Mouse (Mus musculus) midbrain, embryonic 16.5 days (tissue): ENCODE measurements at regions not wholly inside any gene's neighbourhood (a gene's known extent, or its start where the extent isn't known, plus 50 kb on each side); places are given as distances from the start of the nearest gene placed in this dataset.

Source experiments
- ATAC-seq: fragments of 200-750 bp; cut with Nextera tagmentation; 2 replicates; pipeline ENCODE4 v1.8.0; 2017; ENCODE audit warnings: moderate TSS enrichment
- H3K27ac ChIP-seq: fragments of 300-500 bp; sonication (generic); 2 replicates; pipeline ENCODE4 v1.5.1; 2014; ENCODE audit warnings: mild to moderate bottlenecking, low read length, mixed read lengths
- H3K27me3 ChIP-seq: fragments of 300-500 bp; sonication (generic); 2 replicates; pipeline ENCODE4 v1.6.1; 2014; ENCODE audit warnings: low read depth, low read length, mixed read lengths; ENCODE audit not compliant: control insufficient read depth, insufficient read depth
- H3K36me3 ChIP-seq: fragments of 300-500 bp; sonication (generic); 2 replicates; pipeline ENCODE4 v1.6.1; 2014; ENCODE audit warnings: mild to moderate bottlenecking, low read length, moderate library complexity, mixed read lengths; ENCODE audit not compliant: control insufficient read depth, insufficient read depth
- H3K4me1 ChIP-seq: fragments of 300-500 bp; sonication (generic); 2 replicates; pipeline ENCODE4 v1.6.1; 2014; ENCODE audit warnings: mild to moderate bottlenecking, low read length, mixed read lengths; ENCODE audit not compliant: control insufficient read depth, insufficient read depth
- H3K4me2 ChIP-seq: fragments of 300-500 bp; sonication (generic); 2 replicates; pipeline ENCODE4 v1.6.1; 2014; ENCODE audit warnings: mild to moderate bottlenecking, low read length, mixed read lengths
- H3K4me3 ChIP-seq: fragments of 300-500 bp; sonication (generic); 2 replicates; pipeline ENCODE4 v1.5.1; 2014; ENCODE audit warnings: low read depth, mild to moderate bottlenecking, low read length, moderate library complexity, mixed read lengths
- H3K9ac ChIP-seq: fragments of 300-500 bp; sonication (generic); 2 replicates; pipeline ENCODE4 v1.6.1; 2014; ENCODE audit warnings: low read depth, low read length, mixed read lengths
- H3K9me3 ChIP-seq: fragments of 300-500 bp; sonication (generic); replicated peaks from 2 replicates; pipeline ENCODE4 v1.6.1; 2014; ENCODE audit warnings: mild to moderate bottlenecking, low read length, mixed read lengths; ENCODE audit not compliant: control insufficient read depth, poor library complexity, severe bottlenecking
- WGBS: fragments of 180-500 bp; shearing (Covaris S2); extraction: QIAGEN DNeasy Blood & Tissue Kit; methylation state at CpG from one replicate; pipeline ENCODE4 v1.1.7; 2014; 5-methylcytosine and 5-hydroxymethylcytosine counted together

- H3K27ac ChIP-seq, result no peak overlapping the region
Observed at GRCm38 (mm10) chr1:35975611-35976208, 92.5 kb upstream of the Hs6st1 start.

GRCm38 (mm10) chr1:35976528-35976927 lies 91.7 kb upstream of the Hs6st1 start:
- no peak for ATAC-seq
- no peak overlapping the region for H3K9ac ChIP-seq
- no peak overlapping the region for H3K27ac ChIP-seq
- no peak overlapping the region for H3K4me3 ChIP-seq
- no peak overlapping the region for H3K4me2 ChIP-seq
- H3K36me3 ChIP-seq, result no peaks in the 10 kb centered on the region
- no peaks in the 10 kb centered on the region for H3K9me3 ChIP-seq
- no peaks in the 10 kb centered on the region for H3K4me1 ChIP-seq
- 80% methylated on average over 2 of the region's 2 CpGs for WGBS
- H3K27me3 ChIP-seq, result no peaks in the 10 kb centered on the region

More at GRCm38 (mm10) chr1:35975611-35976208, 92.5 kb upstream of the Hs6st1 start:
- ATAC-seq, result no peak
- Histone ChIP-seq H3K9me3 (no peaks in the 10 kb centered on the region), H3K27me3 (no peaks in the 10 kb centered on the region), H3K4me3 (no peak overlapping the region), H3K4me1 (no peaks in the 10 kb centered on the region), H3K9ac (no peak overlapping the region), H3K36me3 (no peaks in the 10 kb centered on the region), H3K4me2 (no peak overlapping the region)
- WGBS, result 84% methylated on average over 3 of the region's 3 CpGs

DNA sequence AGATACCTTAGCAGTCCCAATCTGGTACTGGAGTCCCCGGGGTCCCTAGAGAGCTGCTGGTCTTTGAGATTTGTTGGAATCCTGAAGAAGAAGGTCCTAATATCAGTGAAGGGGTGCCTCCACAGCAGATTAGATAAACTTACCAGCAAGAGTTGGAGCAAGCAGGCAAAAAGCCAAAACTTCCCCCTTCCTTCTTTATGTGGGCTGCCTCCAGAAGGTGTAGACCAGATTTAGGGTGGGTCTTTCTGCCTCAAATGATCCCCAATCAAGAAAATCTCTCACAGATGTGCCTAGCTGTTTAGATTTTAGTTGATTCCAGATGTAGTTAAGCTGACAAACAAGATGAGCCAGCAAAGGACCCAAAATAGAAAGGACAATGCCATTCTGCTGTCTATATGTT lies 90.1 kb upstream of the Hs6st1 start:
- H3K9ac ChIP-seq, result no peak overlapping the region
- H3K4me2 ChIP-seq, result no peak overlapping the region
- 93% methylated on average over 1 of the region's 1 CpGs for WGBS
- no peaks in the 10 kb centered on the region for H3K27me3 ChIP-seq
- H3K36me3 ChIP-seq, result no peaks in the 10 kb centered on the region
- H3K27ac ChIP-seq, result no peak overlapping the region
- ATAC-seq, result no peak
- H3K9me3 ChIP-seq, result no peaks in the 10 kb centered on the region
- H3K4me3 ChIP-seq, result no peak overlapping the region
- no peaks in the 10 kb centered on the region for H3K4me1 ChIP-seq

- ATAC-seq, result no peak
- Histone ChIP-seq H3K9ac (no peak overlapping the region), H3K4me3 (no peak overlapping the region), H3K4me1 (no peaks in the 10 kb centered on the region), H3K36me3 (no peaks in the 10 kb centered on the region), H3K9me3 (no peaks in the 10 kb centered on the region), H3K27ac (no peak overlapping the region), H3K27me3 (no peaks in the 10 kb centered on the region), H3K4me2 (no peak overlapping the region)
- WGBS, result 85% methylated on average over 4 of the region's 4 CpGs
Observed at GRCm38 (mm10) chr1:35978766-35979165, 89.4 kb upstream of the Hs6st1 start.

GRCm38 (mm10) chr1:35981226-35981625 lies 87.0 kb upstream of the Hs6st1 start:
- no peak overlapping the region for H3K9ac ChIP-seq
- no peaks in the 10 kb centered on the region for H3K27me3 ChIP-seq
- H3K36me3 ChIP-seq, result no peaks in the 10 kb centered on the region
- H3K9me3 ChIP-seq, result no peaks in the 10 kb centered on the region
- 97% methylated on average over 4 of the region's 4 CpGs for WGBS
- H3K4me1 ChIP-seq, result no peaks in the 10 kb centered on the region
- H3K4me2 ChIP-seq, result no peak overlapping the region
- no peak overlapping the region for H3K27ac ChIP-seq
- no peak overlapping the region for H3K4me3 ChIP-seq
- no peak for ATAC-seq

- no peak overlapping the region for H3K4me2 ChIP-seq
- no peaks in the 10 kb centered on the region for H3K9me3 ChIP-seq
- no peaks in the 10 kb centered on the region for H3K4me1 ChIP-seq
- no peak overlapping the region for H3K9ac ChIP-seq
- no peak for ATAC-seq
- H3K4me3 ChIP-seq, result no peak overlapping the region
- no peaks in the 10 kb centered on the region for H3K27me3 ChIP-seq
- H3K27ac ChIP-seq, result no peak overlapping the region
- WGBS, result 86% methylated on average over 3 of the region's 3 CpGs
- H3K36me3 ChIP-seq, result no peaks in the 10 kb centered on the region
Observed at GRCm38 (mm10) chr1:35983361-35983760, 84.8 kb upstream of the Hs6st1 start.

GRCm38 (mm10) chr1:35985318-35985717 lies 82.9 kb upstream of the Hs6st1 start:
- peaks cover 7% of the 10 kb centered on the region for H3K9me3 ChIP-seq
- no peak for ATAC-seq
- H3K9ac ChIP-seq, result no peak overlapping the region

GRCm38 (mm10) chr1:35986666-35987065 lies 81.5 kb upstream of the Hs6st1 start:
- H3K9ac ChIP-seq, result no peak overlapping the region
- H3K4me1 ChIP-seq, result no peaks in the 10 kb centered on the region
- H3K4me3 ChIP-seq, result no peak overlapping the region
- H3K9me3 ChIP-seq, result peaks cover 8% of the 10 kb centered on the region
- H3K27me3 ChIP-seq, result no peaks in the 10 kb centered on the region
- WGBS, result 91% methylated on average over 8 of the region's 8 CpGs
- H3K36me3 ChIP-seq, result no peaks in the 10 kb centered on the region
- ATAC-seq, result no peak
- no peak overlapping the region for H3K27ac ChIP-seq
- H3K4me2 ChIP-seq, result no peak overlapping the region

More at GRCm38 (mm10) chr1:35985318-35985717, 82.9 kb upstream of the Hs6st1 start:
- no peak overlapping the region for H3K27ac ChIP-seq
- no peaks in the 10 kb centered on the region for H3K27me3 ChIP-seq
- H3K4me3 ChIP-seq, result no peak overlapping the region
- no peaks in the 10 kb centered on the region for H3K4me1 ChIP-seq
- H3K4me2 ChIP-seq, result no peak overlapping the region
- H3K36me3 ChIP-seq, result no peaks in the 10 kb centered on the region
- 96% methylated on average over 6 of the region's 6 CpGs for WGBS

- 84% methylated on average over 8 of the region's 8 CpGs for WGBS
- H3K36me3 ChIP-seq, result no peaks in the 10 kb centered on the region
- no peak overlapping the region for H3K9ac ChIP-seq
- no peak for ATAC-seq
- H3K9me3 ChIP-seq, result peaks cover 8% of the 10 kb centered on the region
- no peak overlapping the region for H3K27ac ChIP-seq
- no peaks in the 10 kb centered on the region for H3K27me3 ChIP-seq
- H3K4me3 ChIP-seq, result no peak overlapping the region
- no peak overlapping the region for H3K4me2 ChIP-seq
- no peaks in the 10 kb centered on the region for H3K4me1 ChIP-seq
Observed at GRCm38 (mm10) chr1:35992227-35992909, 75.8 kb upstream of the Hs6st1 start.
